Mouse (Mus musculus) heart, postnatal 25 days (tissue): ENCODE results near the gene Timmdc1. TPM values are rescaled to one million over a fixed set of nuclear protein-coding genes. Genes with fewer than 3 reads are reported as not detected.

Experiments
- DNase-seq: peaks from one replicate; pipeline ENCODE4 v3.0.0; 2022; ENCODE audit warnings: low spot score
- intact Hi-C: fragments of 180-260 bp; cut with DNase I; formaldehyde crosslinking; loops from one replicate; pipeline ENCODE4 v1.15.1; 2025
- total RNA-seq, 2 experiments: library from RNA; stranded (reverse); gene quantifications; 2 replicates each; pipeline ENCODE4 v1.2.3; 2021

Gene Timmdc1
- total RNA-seq, 2 experiments from 2014 or later, result 70.7 to 75.8 TPM

- intact Hi-C loops, result loop anchor here (5.0 kb wide), 1 partner anchor 73 kb away; no protein-coding TSS in a partner anchor
These were observed 71.8 kb downstream of the Timmdc1 start for GRCm38 (mm10) chr16:38450707-38451106.

GRCm38 (mm10) chr16:38448458-38448857 is 74.0 kb downstream of the Timmdc1 start:
- no peak for DNase-seq
- intact Hi-C loops, result no loop called here

More at GRCm38 (mm10) chr16:38450707-38451106, 71.8 kb downstream of the Timmdc1 start:
- DNase-seq, result no peak

Other genes starting within 250 kb of the Timmdc1 start
- gene Nr1i2, start 227.8 kb downstream of the Timmdc1 start, total RNA-seq, result not detected
- not detected for gene Maats1, start 180.5 kb downstream of the Timmdc1 start, total RNA-seq
- 100 to 1,000 TPM; 261 to 277 TPM for gene Cox17, start 175.7 kb downstream of the Timmdc1 start, total RNA-seq
- gene Gm21987, start 175.6 kb downstream of the Timmdc1 start, total RNA-seq, result not detected
- gene Popdc2, start 160.5 kb downstream of the Timmdc1 start, total RNA-seq, result 100 to 1,000 TPM; 481 to 520 TPM
- gene Pla1a, start 89.5 kb downstream of the Timmdc1 start, total RNA-seq, result 1 to 10 TPM; 6.5 to 8.4 TPM
- 10 to 100 TPM; 25.8 to 28.0 TPM for gene Adprh, start 70.0 kb downstream of the Timmdc1 start, total RNA-seq
- gene Cd80, start 67.1 kb downstream of the Timmdc1 start, total RNA-seq, result under 1 TPM; 0.16 to 0.53 TPM
- gene Poglut1, start 27.6 kb upstream of the Timmdc1 start, total RNA-seq, result 10 to 100 TPM in 1 of 2 experiments, 1 to 10 TPM in 1; 9.5 to 10.4 TPM
- gene Tmem39a, start 36.0 kb upstream of the Timmdc1 start, total RNA-seq, result 10 to 100 TPM; 18.3 to 27.7 TPM
- gene Arhgap31, start 190.6 kb upstream of the Timmdc1 start, total RNA-seq, result 10 to 100 TPM; 34.8 to 48.2 TPM
- gene B4galt4, start 219.6 kb upstream of the Timmdc1 start, total RNA-seq, result 10 to 100 TPM in 1 of 2 experiments, 1 to 10 TPM in 1; 9.2 to 11.0 TPM